Comparison of ENCODE assay signal across 28 mouse cellular contexts in the genomic region with DNA sequence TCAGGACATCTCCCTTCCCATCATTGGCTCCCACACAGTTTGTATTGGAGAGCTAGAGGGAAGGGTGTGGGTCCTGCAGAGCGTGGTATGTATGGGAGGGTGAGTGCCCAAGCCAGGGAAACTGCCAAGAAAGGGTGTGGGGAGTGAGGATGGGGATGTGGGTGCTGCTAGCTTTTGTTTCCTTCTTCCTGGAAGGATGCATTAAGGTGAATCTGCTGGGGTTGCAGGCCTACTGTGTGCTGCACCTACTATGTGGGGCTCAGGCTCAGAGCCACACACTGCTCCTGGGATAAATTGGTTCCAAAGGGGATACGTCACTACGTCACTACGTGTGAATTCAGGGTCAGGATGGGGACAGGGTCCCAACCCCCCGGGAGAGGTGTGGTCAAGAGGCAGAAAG.
"Had no signal": no experiment of that assay in that cellular context is flagged by ENCODE, and none has a peak within 500 bp of the region (broad histone marks: within the 10 kb centered on the region; RNA-seq: fewer than 3 reads in every experiment).

No protein-coding gene starts in this region.

- H3K36me3 ChIP-seq: heart, embryonic 13.5 days; heart, embryonic 15.5 days; hindbrain, embryonic 10.5 days; hindbrain, embryonic 12.5 days; hindbrain, embryonic 13.5 days; hindbrain, embryonic 15.5 days; intestine, embryonic 15.5 days; kidney, embryonic 15.5 days had no signal

- H3K27me3 ChIP-seq: hindbrain, embryonic 15.5 days had no signal

- H3K9ac ChIP-seq: heart, embryonic 13.5 days; heart, embryonic 15.5 days; hindbrain, embryonic 12.5 days; hindbrain, embryonic 13.5 days; hindbrain, embryonic 14.5 days; hindbrain, embryonic 15.5 days; intestine, embryonic 15.5 days; kidney, embryonic 15.5 days had no signal

- DNase-seq: heart, postnatal 10 days; heart, postnatal 14 days; heart, postnatal 36 days; heart, postnatal 4 days; kidney, adult 11 months; kidney, adult 18-20 months; kidney, adult 2 months; kidney, adult 8-10 months; kidney, adult 9 months; kidney, postnatal 10 days; kidney, postnatal 14 days; kidney, postnatal 36 days; kidney, postnatal 4 days; layer of hippocampus, adult 9-11 months; layer of hippocampus, postnatal 36 days had no signal

- H3K27ac ChIP-seq: heart, embryonic 13.5 days; heart, embryonic 15.5 days; hindbrain, embryonic 10.5 days; hindbrain, embryonic 12.5 days; hindbrain, embryonic 13.5 days; hindbrain, embryonic 14.5 days; hindbrain, embryonic 15.5 days; hindbrain, postnatal 0 days; intestine, embryonic 15.5 days; kidney, embryonic 15.5 days; kidney, postnatal 0 days; layer of hippocampus, adult 2 months; left cerebral cortex, adult 2 months had no signal

- H3K4me1 ChIP-seq: heart, embryonic 13.5 days; heart, embryonic 15.5 days; intestine, embryonic 15.5 days; kidney, embryonic 15.5 days had no signal

- H3K9me3 ChIP-seq: heart, embryonic 13.5 days; heart, embryonic 15.5 days; hindbrain, embryonic 10.5 days; hindbrain, embryonic 12.5 days; hindbrain, embryonic 13.5 days; hindbrain, embryonic 15.5 days; intestine, embryonic 15.5 days; kidney, embryonic 15.5 days had no signal

- H3K4me2 ChIP-seq: heart, embryonic 13.5 days; heart, embryonic 15.5 days; hindbrain, embryonic 12.5 days; hindbrain, embryonic 13.5 days; hindbrain, embryonic 14.5 days; hindbrain, embryonic 15.5 days; intestine, embryonic 15.5 days; kidney, embryonic 15.5 days had no signal

- H3K4me3 ChIP-seq: heart, embryonic 13.5 days; heart, embryonic 15.5 days; hindbrain, embryonic 10.5 days; hindbrain, embryonic 12.5 days; hindbrain, embryonic 13.5 days; hindbrain, embryonic 15.5 days; intestine, embryonic 15.5 days; kidney, embryonic 15.5 days; layer of hippocampus, adult 2 months; left cerebral cortex, adult 2 months had no signal
